Mouse (Mus musculus): ENCODE results near the gene Itch. TPM values are rescaled to one million over a fixed set of nuclear protein-coding genes. Genes with fewer than 3 reads are reported as not detected.

Gene Itch
- polyA plus RNA-seq, 1 experiment from 2014 or later = 58.1 TPM

DNA sequence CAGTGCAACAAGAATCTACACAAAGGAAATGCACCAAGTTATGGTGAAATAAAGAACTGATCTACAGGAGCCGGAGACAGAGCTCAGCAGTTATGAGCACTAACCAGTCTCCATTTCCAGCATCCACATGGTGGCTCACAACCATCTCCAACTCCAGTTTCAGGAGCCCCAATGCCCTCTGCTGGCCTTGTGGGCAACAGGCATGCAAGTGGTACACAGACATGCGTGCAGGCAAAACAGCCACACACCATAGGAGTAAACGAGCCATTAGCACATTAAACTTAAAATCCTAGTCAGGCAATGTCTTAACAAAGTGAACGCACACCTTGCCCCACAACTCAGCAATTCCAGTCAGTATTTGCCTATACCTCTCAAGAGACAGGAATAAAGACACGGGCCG is 138.6 kb downstream of the Itch start:
- no peak overlapping the region for H3K9ac ChIP-seq
- no peak overlapping the region for H3K4me3 ChIP-seq
- no peaks in the 10 kb centered on the region for H3K27me3 ChIP-seq (replicated peaks)
- peaks cover 6% of the 10 kb centered on the region for H3K4me1 ChIP-seq
- WGBS = 85% methylated on average over 6 of the region's 6 CpGs
- H3K9me3 ChIP-seq = no peaks in the 10 kb centered on the region
- H3K27ac ChIP-seq = no peak overlapping the region
- no peaks in the 10 kb centered on the region for H3K36me3 ChIP-seq
- no peak for ATAC-seq (ENCODE audit: low FRiP score, low read depth)
- H3K4me2 ChIP-seq (replicated peaks) = no peak overlapping the region

DNA sequence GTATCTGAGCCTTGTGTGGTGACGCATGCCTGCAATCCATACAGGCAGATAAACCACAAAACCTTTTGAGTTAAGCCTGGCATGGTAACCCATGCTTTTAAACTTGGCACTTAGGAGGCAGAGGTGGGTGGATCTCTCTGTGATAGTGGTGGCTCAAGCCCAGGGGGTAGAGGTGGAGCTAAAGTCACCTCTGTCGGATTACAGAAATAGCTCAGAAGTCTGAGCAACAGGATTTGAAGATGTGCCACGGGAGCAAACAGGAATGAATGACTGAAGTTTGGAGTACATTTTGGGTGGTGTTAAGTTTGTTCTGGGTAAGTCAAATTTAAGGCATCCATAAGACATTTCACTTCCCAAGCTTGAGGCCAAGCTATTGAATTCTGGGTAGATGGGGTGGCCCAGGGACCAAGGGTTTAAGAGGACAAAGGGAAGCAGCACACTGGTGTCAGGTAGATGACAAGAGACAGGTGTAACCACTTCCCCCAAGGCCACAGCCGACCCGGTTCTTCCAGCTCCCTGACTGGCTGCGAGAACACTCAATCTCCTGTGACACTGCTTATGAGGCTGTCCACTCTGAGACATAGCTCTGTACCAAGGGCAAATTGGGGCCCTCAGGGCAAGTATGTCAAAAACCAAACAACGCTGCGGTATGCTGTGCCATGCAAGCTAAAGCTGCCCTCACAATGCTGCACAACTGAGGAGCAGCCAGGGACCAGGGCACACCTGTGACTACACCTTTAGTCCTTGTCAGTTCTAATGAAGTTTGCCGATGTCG is 139.3 kb downstream of the Itch start:
- no peak for ATAC-seq (ENCODE audit: low FRiP score, low read depth)
- Histone ChIP-seq H3K27ac (no peak overlapping the region), H3K4me1 (peaks cover 12% of the 10 kb centered on the region), H3K4me3 (no peak overlapping the region), H3K36me3 (no peaks in the 10 kb centered on the region), H3K9ac (no peak overlapping the region), H3K27me3 (replicated peaks) (no peaks in the 10 kb centered on the region), H3K4me2 (replicated peaks) (no peak overlapping the region), H3K9me3 (no peaks in the 10 kb centered on the region)
- 82% methylated on average over 10 of the region's 10 CpGs for WGBS

DNA sequence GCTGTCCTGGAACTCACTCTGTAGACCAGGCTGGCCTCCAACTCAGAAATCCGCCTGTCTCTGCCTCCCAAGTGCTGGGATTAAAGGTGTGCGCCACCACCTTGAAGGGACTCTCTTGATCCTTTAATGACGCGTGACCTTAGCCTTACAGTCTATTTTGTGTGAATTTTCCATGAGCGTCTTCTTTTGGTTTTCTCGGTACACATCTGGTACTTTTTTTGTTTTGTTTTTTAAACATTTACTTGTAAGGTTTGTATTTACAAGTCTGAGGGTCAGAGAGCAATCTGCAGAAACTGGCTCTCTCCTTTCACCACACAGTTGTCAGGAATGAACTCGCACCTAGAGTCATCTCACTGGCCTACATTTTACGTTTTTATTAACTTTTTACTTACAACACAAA is 140.3 kb downstream of the Itch start:
- Histone ChIP-seq H3K4me2 (replicated peaks) (no peak overlapping the region), H3K27ac (no peak overlapping the region), H3K9ac (no peak overlapping the region), H3K36me3 (peaks cover 9% of the 10 kb centered on the region), H3K27me3 (replicated peaks) (no peaks in the 10 kb centered on the region), H3K4me1 (peaks cover 15% of the 10 kb centered on the region), H3K4me3 (no peak overlapping the region), H3K9me3 (no peaks in the 10 kb centered on the region)
- ATAC-seq (ENCODE audit: low FRiP score, low read depth) = no peak
- 89% methylated on average over 8 of the region's 8 CpGs for WGBS

DNA sequence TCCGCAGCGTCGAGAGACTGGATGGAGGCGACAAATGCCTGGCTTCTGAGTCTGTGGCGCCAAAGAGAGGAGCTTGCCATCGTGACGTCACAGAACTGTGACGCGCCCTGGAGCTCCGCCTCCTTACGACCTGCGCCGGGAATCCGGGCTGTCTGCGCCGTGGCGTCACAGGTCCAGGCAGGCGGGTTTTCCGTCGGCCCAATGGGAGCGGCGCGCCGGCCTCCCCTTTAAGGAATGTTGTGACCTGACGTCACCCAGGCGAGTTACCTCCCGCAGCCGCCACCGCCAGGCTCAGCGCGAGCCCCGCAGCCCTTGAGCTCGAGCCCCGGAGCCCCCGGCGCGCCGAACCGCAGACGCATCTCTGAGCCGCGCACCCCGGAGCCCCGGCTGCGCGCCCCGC is 142.9 kb downstream of the Itch start, which contains the start of gene Map1lc3a:
TSS of gene Map1lc3a (plus strand) at position 103 of the 400 bp plus-strand sequence.
- H3K4me3 ChIP-seq = peak within 1 kb of the TSS; percentile 87
- peaks cover 15% of the 10 kb centered on the region for H3K4me1 ChIP-seq
- 1% methylated on average over 47 of the region's 47 CpGs for WGBS
- peak within 1 kb of the TSS; percentile 87 for H3K9ac ChIP-seq
- no peaks in the 10 kb centered on the region for H3K27me3 ChIP-seq (replicated peaks)
- H3K4me2 ChIP-seq (replicated peaks) = peak within 1 kb of the TSS; percentile 84
- H3K36me3 ChIP-seq = peaks cover 9% of the 10 kb centered on the region
- peak; percentile 92 for ATAC-seq (ENCODE audit: low FRiP score, low read depth)
- no peaks in the 10 kb centered on the region for H3K9me3 ChIP-seq
- peak within 1 kb of the TSS; percentile 53; the same call in 1 of the 2 replicates for H3K27ac ChIP-seq

Other genes starting within 250 kb of the Itch start
- gene Eif2s2, start 240.6 kb upstream of the Itch start, polyA plus RNA-seq (2016; fragmentation: Nextera tagmentation; extraction: Ambion mirVana) = 83.6 and 88.1 TPM in 2 replicates
- gene Gm14226, start 115.2 kb upstream of the Itch start, polyA plus RNA-seq (2016; fragmentation: Nextera tagmentation; extraction: Ambion mirVana) = 0.50 and 0.52 TPM in 2 replicates
- 48.5 and 49.3 TPM in 2 replicates for gene Ahcy, start 59.0 kb upstream of the Itch start, polyA plus RNA-seq (2016; fragmentation: Nextera tagmentation; extraction: Ambion mirVana)
- 470 and 500 TPM in 2 replicates for gene Dynlrb1, start 103.0 kb downstream of the Itch start, polyA plus RNA-seq (2016; fragmentation: Nextera tagmentation; extraction: Ambion mirVana)
- gene Map1lc3a, start 142.8 kb downstream of the Itch start, polyA plus RNA-seq (2016; fragmentation: Nextera tagmentation; extraction: Ambion mirVana) = 275 and 301 TPM in 2 replicates
- 44.5 and 45.8 TPM in 2 replicates for gene Pigu, start 223.9 kb downstream of the Itch start, polyA plus RNA-seq (2016; fragmentation: Nextera tagmentation; extraction: Ambion mirVana)
- gene Trp53inp2, start 247.6 kb downstream of the Itch start, polyA plus RNA-seq (2016; fragmentation: Nextera tagmentation; extraction: Ambion mirVana) = 128 and 144 TPM in 2 replicates

Data from neural tube, embryonic 12.5 days (tissue).